Mouse (Mus musculus): ENCODE results near the gene Ppp1r1c. TPM values are rescaled to one million over a fixed set of nuclear protein-coding genes. Genes with fewer than 3 reads are reported as not detected.

Gene Ppp1r1c
- not detected in 4 replicates for total RNA-seq (2023)

GRCm38 (mm10) chr2:79707575-79707974, at the start of gene Ppp1r1c:
Ppp1r1c (plus strand) TSS chr2:79707780.

Other genes with a start within 250 kb of the Ppp1r1c start
- 58.2 to 66.7 TPM (median 61.5 TPM) in 4 replicates for gene Itprid2, start 72.4 kb upstream of the Ppp1r1c start, total RNA-seq (2023)

All from B cell, adult 62 days (primary cell).